Comparison of ENCODE assay signal across 28 mouse cellular contexts in genomic region chr5:32332591-32332990, GRCm38 (mm10).
DNase-seq lines count a peak whose midpoint lies in the region; ATAC-seq and TF ChIP-seq lines count a peak whose summit lies in the region.
"Had no signal": no experiment of that assay in that cellular context is flagged by ENCODE, and none has a peak within 500 bp of the region (broad histone marks: within the 10 kb centered on the region; RNA-seq: fewer than 3 reads in every experiment).

No protein-coding gene starts in this region.

- TF ChIP-seq POLR2A in small intestine, adult 2 months (IDR thresholded peaks at IDR 0.05; ENCODE audit: low read depth, low read length): no peak

- no peak for TF ChIP-seq EP300 in stomach, postnatal 0 days (optimal IDR thresholded peaks at IDR 0.05)

- H3K36me3 ChIP-seq in intestine, embryonic 15.5 days: no peaks in the 10 kb centered on the region
- no peaks in the 10 kb centered on the region for H3K36me3 ChIP-seq in intestine, embryonic 16.5 days (ENCODE audit: control insufficient read depth, insufficient read depth, low read length)
- no peaks in the 10 kb centered on the region for H3K36me3 ChIP-seq in small intestine, adult 2 months (ENCODE audit: control insufficient read depth, insufficient read depth, low read length)
- H3K36me3 ChIP-seq in stomach, postnatal 0 days (ENCODE audit: control insufficient read depth, insufficient read depth, low read length): no peaks in the 10 kb centered on the region
- no peaks in the 10 kb centered on the region for H3K36me3 ChIP-seq in hindbrain, embryonic 13.5 days
- H3K36me3 ChIP-seq: embryonic facial prominence, embryonic 12.5 days; embryonic facial prominence, embryonic 15.5 days; heart, embryonic 15.5 days; hindbrain, embryonic 10.5 days had no signal

- H3K4me1 ChIP-seq in intestine, embryonic 15.5 days (replicated peaks): peaks cover 28% of the 10 kb centered on the region
- H3K4me1 ChIP-seq in intestine, embryonic 16.5 days (ENCODE audit: control insufficient read depth, insufficient read depth, low read length): peaks cover 22% of the 10 kb centered on the region
- H3K4me1 ChIP-seq in small intestine, adult 2 months (ENCODE audit: control insufficient read depth, insufficient read depth, insufficient read length, low read length): peaks cover 3% of the 10 kb centered on the region; the same call in 1 of the 2 replicates
- peaks cover 6% of the 10 kb centered on the region for H3K4me1 ChIP-seq in stomach, postnatal 0 days (replicated peaks; ENCODE audit: control insufficient read depth, insufficient read depth)
- peaks cover 13% of the 10 kb centered on the region for H3K4me1 ChIP-seq in hindbrain, embryonic 13.5 days (replicated peaks)

- 0 out of 2 replicates have a peak overlapping the region, but pooled peaks have one; percentile 7 for H3K27ac ChIP-seq in intestine, embryonic 15.5 days
- H3K27ac ChIP-seq in intestine, embryonic 16.5 days (ENCODE audit: low read length): no peak overlapping the region
- peak overlapping the region; percentile 36; the same call in 1 of the 2 replicates for H3K27ac ChIP-seq in small intestine, adult 2 months (ENCODE audit: insufficient read depth, low read depth, low read length)
- H3K27ac ChIP-seq in stomach, postnatal 0 days (replicated peaks): peak overlapping the region; percentile 89
- no peak overlapping the region for H3K27ac ChIP-seq in hindbrain, embryonic 13.5 days
- H3K27ac ChIP-seq: embryonic facial prominence, embryonic 12.5 days; embryonic facial prominence, embryonic 15.5 days; hindbrain, embryonic 14.5 days; hindbrain, postnatal 0 days had no signal

- DNase-seq in stomach, postnatal 0 days (ENCODE audit: low spot score): no peak
- no peak for DNase-seq in retina, postnatal 1 day
- no peak for DNase-seq in urinary bladder, postnatal 10 days (ENCODE audit: low spot score)
- DNase-seq: adrenal gland, adult 2 months; adrenal gland, postnatal 36 days; cerebellum, adult 18-20 months; cerebellum, adult 9-10 months; cerebellum, postnatal 14 days; forebrain, postnatal 0 days; gastrocnemius, postnatal 10 days; gastrocnemius, postnatal 36 days; heart, adult 11 months; heart, postnatal 10 days; heart, postnatal 36 days had no signal

- no peak for TF ChIP-seq CTCF in small intestine, adult 2 months (IDR thresholded peaks at IDR 0.05; ENCODE audit: extremely low read depth, insufficient read length, insufficient replicate concordance, low read depth, low read length)
- TF ChIP-seq CTCF in stomach, postnatal 0 days (IDR thresholded peaks at IDR 0.05; ENCODE audit: low read depth): no peak

- ATAC-seq in intestine, embryonic 15.5 days: no peak
- no peak for ATAC-seq in intestine, embryonic 16.5 days
- ATAC-seq in megakaryocyte, adult 5-6 weeks (ENCODE audit: poor library complexity, severe bottlenecking): peak; percentile 69
- no peak for ATAC-seq in stomach, postnatal 0 days (ENCODE audit: low FRiP score, low TSS enrichment)
- ATAC-seq in hindbrain, embryonic 13.5 days (ENCODE audit: low FRiP score): no peak
- ATAC-seq: CD4-positive, CD25-positive, alpha-beta regulatory T cell, adult 4 months; forebrain, embryonic 14.5 days; forebrain, postnatal 0 days; hindbrain, postnatal 0 days had no signal

- no peaks in the 10 kb centered on the region for H3K9me3 ChIP-seq in intestine, embryonic 15.5 days
- H3K9me3 ChIP-seq in intestine, embryonic 16.5 days (ENCODE audit: control insufficient read depth, low read length): no peaks in the 10 kb centered on the region
- no peaks in the 10 kb centered on the region for H3K9me3 ChIP-seq in stomach, postnatal 0 days (ENCODE audit: control insufficient read depth, low read length)
- H3K9me3 ChIP-seq in hindbrain, embryonic 13.5 days: no peaks in the 10 kb centered on the region
- H3K9me3 ChIP-seq: embryonic facial prominence, embryonic 12.5 days; embryonic facial prominence, embryonic 15.5 days; heart, embryonic 15.5 days; hindbrain, embryonic 10.5 days had no signal

- H3K9ac ChIP-seq in intestine, embryonic 15.5 days: no peak overlapping the region
- H3K9ac ChIP-seq in intestine, embryonic 16.5 days (ENCODE audit: low read depth, low read length): no peak overlapping the region
- H3K9ac ChIP-seq in stomach, postnatal 0 days (ENCODE audit: low read length): no peak overlapping the region
- no peak overlapping the region for H3K9ac ChIP-seq in hindbrain, embryonic 13.5 days
- H3K9ac ChIP-seq: embryonic facial prominence, embryonic 12.5 days; embryonic facial prominence, embryonic 15.5 days; forebrain, postnatal 0 days; heart, embryonic 15.5 days; hindbrain, embryonic 14.5 days had no signal

- no peak overlapping the region for H3K4me2 ChIP-seq in intestine, embryonic 15.5 days (replicated peaks)
- H3K4me2 ChIP-seq in intestine, embryonic 16.5 days (ENCODE audit: low read depth, low read length): no peak overlapping the region
- no peak overlapping the region for H3K4me2 ChIP-seq in stomach, postnatal 0 days (replicated peaks; ENCODE audit: low read depth)
- no peak overlapping the region for H3K4me2 ChIP-seq in hindbrain, embryonic 13.5 days
- H3K4me2 ChIP-seq: embryonic facial prominence, embryonic 12.5 days; embryonic facial prominence, embryonic 15.5 days; heart, embryonic 11.5 days; heart, embryonic 15.5 days; hindbrain, embryonic 14.5 days had no signal

- WGBS in intestine, embryonic 15.5 days: 73% methylated on average over 4 of the region's 4 CpGs
- WGBS in intestine, embryonic 16.5 days: 80% methylated on average over 4 of the region's 4 CpGs
- WGBS in small intestine, adult 2 months: 79% methylated on average over 4 of the region's 4 CpGs
- WGBS in stomach, postnatal 0 days: 83% methylated on average over 4 of the region's 4 CpGs
- WGBS in hindbrain, embryonic 13.5 days: 88% methylated on average over 4 of the region's 4 CpGs

- no peaks in the 10 kb centered on the region for H3K27me3 ChIP-seq in intestine, embryonic 15.5 days (replicated peaks)
- no peaks in the 10 kb centered on the region for H3K27me3 ChIP-seq in intestine, embryonic 16.5 days (replicated peaks; ENCODE audit: control insufficient read depth, insufficient read depth, low read length)
- H3K27me3 ChIP-seq in small intestine, adult 2 months (ENCODE audit: control insufficient read depth, insufficient read depth, low read length): no peaks in the 10 kb centered on the region
- no peaks in the 10 kb centered on the region for H3K27me3 ChIP-seq in stomach, postnatal 0 days (ENCODE audit: control insufficient read depth, insufficient read depth, low read length)
- no peaks in the 10 kb centered on the region for H3K27me3 ChIP-seq in hindbrain, embryonic 13.5 days
- H3K27me3 ChIP-seq: embryonic facial prominence, embryonic 12.5 days; embryonic facial prominence, embryonic 15.5 days; heart, embryonic 15.5 days had no signal

- no peak overlapping the region for H3K4me3 ChIP-seq in intestine, embryonic 15.5 days (replicated peaks)
- no peak overlapping the region for H3K4me3 ChIP-seq in intestine, embryonic 16.5 days (ENCODE audit: low read length)
- no peak overlapping the region for H3K4me3 ChIP-seq in small intestine, adult 2 months (ENCODE audit: low read depth, low read length)
- no peak overlapping the region for H3K4me3 ChIP-seq in stomach, postnatal 0 days (ENCODE audit: low read depth, low read length)
- no peak overlapping the region for H3K4me3 ChIP-seq in hindbrain, embryonic 13.5 days
- H3K4me3 ChIP-seq: embryonic facial prominence, embryonic 12.5 days; embryonic facial prominence, embryonic 15.5 days; heart, embryonic 15.5 days; hindbrain, embryonic 10.5 days had no signal

Comparison
In these comparisons a context has a peak if more than half of its experiments do, and no peak if none do; other contexts are left out.
1. H3K27ac ChIP-seq: peak in intestine, embryonic 15.5 days (single experiment), small intestine, adult 2 months (single experiment) and stomach, postnatal 0 days (single experiment); none in intestine, embryonic 16.5 days (single experiment) and hindbrain, embryonic 13.5 days (single experiment).